Mouse (Mus musculus) heart, postnatal 0 days (tissue): ENCODE data around the gene Gpn3. TPM values are rescaled to one million over a fixed set of nuclear protein-coding genes. Genes with fewer than 3 reads are reported as not detected.

Experiments used
- ATAC-seq: fragments of 200-750 bp; cut with Nextera tagmentation; 2 replicates; pipeline ENCODE4 v1.8.0; 2017; ENCODE audit warnings: low read depth, moderate number of reproducible peaks, moderate library complexity; ENCODE audit not compliant: insufficient read depth
- DNase-seq: peaks from one replicate; pipeline ENCODE4 v3.0.0-alpha.2; 2016; ENCODE audit warnings: low spot score
- H3K27ac ChIP-seq: fragments of 300-500 bp; sonication (generic); 2 replicates; pipeline ENCODE4 v1.5.1; 2014; ENCODE audit warnings: low read depth, mild to moderate bottlenecking
- H3K27me3 ChIP-seq: fragments of 300-500 bp; sonication (generic); 2 replicates; pipeline ENCODE4 v1.6.1; 2014; ENCODE audit warnings: low read length, mixed read lengths; ENCODE audit not compliant: control insufficient read depth, insufficient read depth
- H3K36me3 ChIP-seq: fragments of 300-500 bp; sonication (generic); replicated peaks from 2 replicates; pipeline ENCODE4 v1.6.1; 2014; ENCODE audit warnings: low read length, mixed read lengths; ENCODE audit not compliant: control insufficient read depth, insufficient read depth
- H3K4me1 ChIP-seq: fragments of 300-500 bp; sonication (generic); 2 replicates; pipeline ENCODE4 v1.6.1; 2014; ENCODE audit warnings: antibody characterized with exemption; ENCODE audit not compliant: control insufficient read depth, insufficient read depth
- H3K4me2 ChIP-seq: fragments of 300-500 bp; sonication (generic); 2 replicates; pipeline ENCODE4 v1.6.1; 2014; ENCODE audit warnings: low read depth, mild to moderate bottlenecking, low read length, moderate library complexity
- H3K4me3 ChIP-seq: fragments of 300-500 bp; sonication (generic); 2 replicates; pipeline ENCODE4 v1.5.1; 2014; ENCODE audit warnings: low read depth, low read length
- H3K9ac ChIP-seq: fragments of 300-500 bp; sonication (generic); replicated peaks from 2 replicates; pipeline ENCODE4 v1.6.1; 2014; ENCODE audit warnings: low read depth, low read length, mixed read lengths
- H3K9me3 ChIP-seq: fragments of 300-500 bp; sonication (generic); replicated peaks from 2 replicates; pipeline ENCODE4 v1.6.1; 2016; ENCODE audit warnings: low read length; ENCODE audit not compliant: control insufficient read depth
- CTCF ChIP-seq: IDR thresholded peaks from 2 replicates; pipeline ENCODE4 v1.5.1; 2016; ENCODE audit warnings: antibody characterized with exemption, control low read depth, low read depth
- EP300 ChIP-seq: IDR thresholded peaks from 2 replicates; pipeline ENCODE4 v1.6.1; 2016; ENCODE audit warnings: antibody characterized with exemption, low read depth
- WGBS: fragments of 180-500 bp; shearing (Covaris S2); extraction: QIAGEN DNeasy Blood & Tissue Kit; methylation state at CpG from one replicate; pipeline ENCODE4 v1.1.7; 2014; 5-methylcytosine and 5-hydroxymethylcytosine counted together
- polyA plus RNA-seq: library from polyadenylated mRNA; unstranded; fragments of >200 nt; fragmentation: Nextera tagmentation; extraction: Ambion mirVana; gene quantifications from 2 replicates; pipeline ENCODE4 v1.2.1, GENCODE M21; 2015
- total RNA-seq: library from RNA; depleted of rRNA; stranded (reverse); fragments of >200 nt; gene quantifications from 2 replicates; pipeline ENCODE4 v1.2.3, GENCODE M21; 2014; ENCODE audit warnings: low replicate concordance; rRNA removed

Gene Gpn3
- total RNA-seq: 28.5 and 50.9 TPM in 2 replicates
- 42.9 and 48.7 TPM in 2 replicates for polyA plus RNA-seq

DNA sequence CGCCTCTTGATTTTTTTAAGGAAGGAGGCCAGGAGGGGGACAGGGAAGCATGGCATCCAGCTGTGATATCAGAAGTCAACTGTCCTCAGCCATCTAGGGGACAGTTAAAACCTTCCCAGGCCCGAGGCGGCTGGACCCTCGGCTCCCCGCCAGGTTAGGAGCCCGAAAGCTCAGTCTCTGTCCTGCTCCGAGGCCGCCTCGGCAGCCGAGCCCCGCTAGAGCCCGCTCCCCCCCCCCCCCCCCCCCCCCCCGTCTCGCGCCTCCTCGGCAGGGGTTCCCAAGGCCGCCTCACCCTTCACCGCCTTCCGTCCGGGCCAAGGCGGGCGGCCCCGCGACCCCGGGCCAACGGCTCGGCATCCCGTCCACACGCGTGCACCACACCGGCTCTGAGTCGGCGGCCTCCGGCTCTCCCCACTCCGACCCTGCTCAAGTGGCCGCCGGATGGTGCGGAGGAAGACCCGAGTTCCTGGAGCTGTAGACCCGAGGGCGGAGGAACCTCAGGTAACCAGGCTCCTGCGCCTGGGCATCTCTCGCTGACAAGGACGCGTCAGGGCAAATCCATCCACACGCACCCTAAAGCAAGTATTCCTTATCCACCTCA, at the start of gene Gpn3:
Gpn3 (plus strand) TSS at position 286 of the 601 bp plus-strand sequence.
- peak within 1 kb of the TSS; percentile 68 for H3K4me2 ChIP-seq
- no peaks in the 10 kb centered on the region for H3K27me3 ChIP-seq
- under 1% methylated on average over 27 of the region's 46 CpGs for WGBS
- H3K36me3 ChIP-seq: peaks cover 48% of the 10 kb centered on the region
- peak; percentile 50 for ATAC-seq
- no peaks in the 10 kb centered on the region for H3K9me3 ChIP-seq
- DNase-seq: peak; percentile 25
- TF ChIP-seq CTCF: no peak
- no peak for TF ChIP-seq EP300
- H3K4me1 ChIP-seq: no peaks in the 10 kb centered on the region
- H3K9ac ChIP-seq: peak within 1 kb of the TSS; percentile 64
- peak within 1 kb of the TSS; percentile 91 for H3K27ac ChIP-seq
- peak within 1 kb of the TSS; percentile 83 for H3K4me3 ChIP-seq

DNA sequence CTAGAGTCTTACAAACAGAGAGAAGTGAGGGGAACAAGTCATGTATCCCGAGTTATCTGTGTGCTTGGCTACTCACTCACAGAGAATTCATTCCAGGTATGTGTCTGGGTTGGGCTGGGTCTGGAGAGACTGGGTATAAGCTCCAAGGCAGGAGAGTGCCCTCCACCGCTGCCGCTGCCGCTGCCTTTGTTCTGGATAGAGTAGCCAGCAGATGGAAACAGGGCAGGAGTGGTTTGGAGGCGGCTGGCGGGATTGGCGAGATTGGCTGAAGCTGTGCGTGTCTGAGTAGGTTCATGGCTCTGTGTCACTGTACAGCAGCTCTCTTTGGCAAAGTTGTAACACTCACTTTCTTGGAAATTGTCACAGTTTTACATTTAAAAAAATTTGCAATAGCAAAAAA, 48.2 kb upstream of the Gpn3 start:
- H3K4me3 ChIP-seq: no peak overlapping the region
- H3K9me3 ChIP-seq: no peaks in the 10 kb centered on the region
- H3K4me2 ChIP-seq: no peak overlapping the region
- no peaks in the 10 kb centered on the region for H3K27me3 ChIP-seq
- DNase-seq: no peak
- H3K36me3 ChIP-seq: peaks cover 53% of the 10 kb centered on the region
- ATAC-seq: no peak
- peaks cover 17% of the 10 kb centered on the region for H3K4me1 ChIP-seq
- H3K9ac ChIP-seq: no peak overlapping the region
- WGBS: 43% methylated on average over 8 of the region's 8 CpGs
- H3K27ac ChIP-seq: peak overlapping the region; percentile 15; the same call in 1 of the 2 replicates
- TF ChIP-seq EP300 (no peak), CTCF (no peak)

DNA sequence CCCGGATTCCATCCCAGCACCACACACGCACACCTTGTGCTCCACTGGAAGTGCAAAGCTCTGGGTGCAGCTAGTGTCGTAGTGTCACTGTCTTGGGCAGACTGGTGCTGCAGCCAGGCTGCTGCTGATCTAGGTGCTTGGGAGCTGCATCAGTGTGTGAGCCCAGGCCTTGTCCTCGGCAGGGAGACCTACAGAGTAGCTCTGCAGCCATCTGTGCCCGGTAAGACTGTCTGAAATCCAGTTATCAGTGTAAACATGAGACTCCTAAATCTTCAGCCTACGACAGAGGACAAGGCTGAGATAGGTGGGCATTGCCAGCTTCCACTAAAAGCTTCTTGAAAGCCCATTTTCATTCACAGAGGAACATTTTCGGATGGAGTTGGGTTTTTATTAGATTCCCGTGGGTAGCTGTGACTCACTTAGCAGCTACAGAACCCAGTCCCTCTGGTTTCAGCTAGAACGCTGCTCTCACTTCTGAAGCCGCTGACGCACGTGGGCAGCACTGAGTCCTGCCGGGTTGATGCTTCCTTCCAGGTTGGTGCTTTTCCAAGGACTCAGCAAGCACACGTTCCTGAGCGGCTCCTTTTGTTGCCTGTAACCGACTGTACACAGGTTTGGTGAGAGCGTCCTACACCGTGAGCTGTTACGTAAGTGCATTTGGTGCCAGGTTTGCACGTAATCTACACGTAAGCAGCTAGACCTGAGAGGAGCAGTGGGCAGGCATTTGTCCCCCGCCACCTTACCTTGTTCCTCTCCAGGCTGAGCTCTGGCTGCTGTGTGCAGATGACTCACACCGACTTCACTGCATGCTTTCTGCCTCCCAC, 46.9 kb upstream of the Gpn3 start:
- ATAC-seq (no peak), DNase-seq (no peak)
- Histone ChIP-seq H3K9ac (no peak overlapping the region), H3K27me3 (no peaks in the 10 kb centered on the region), H3K27ac (no peak overlapping the region), H3K9me3 (no peaks in the 10 kb centered on the region), H3K4me1 (peaks cover 6% of the 10 kb centered on the region), H3K4me3 (no peak overlapping the region), H3K36me3 (peaks cover 54% of the 10 kb centered on the region), H3K4me2 (no peak overlapping the region)
- TF ChIP-seq CTCF: no peak
- 76% methylated on average over 23 of the region's 23 CpGs for WGBS

DNA sequence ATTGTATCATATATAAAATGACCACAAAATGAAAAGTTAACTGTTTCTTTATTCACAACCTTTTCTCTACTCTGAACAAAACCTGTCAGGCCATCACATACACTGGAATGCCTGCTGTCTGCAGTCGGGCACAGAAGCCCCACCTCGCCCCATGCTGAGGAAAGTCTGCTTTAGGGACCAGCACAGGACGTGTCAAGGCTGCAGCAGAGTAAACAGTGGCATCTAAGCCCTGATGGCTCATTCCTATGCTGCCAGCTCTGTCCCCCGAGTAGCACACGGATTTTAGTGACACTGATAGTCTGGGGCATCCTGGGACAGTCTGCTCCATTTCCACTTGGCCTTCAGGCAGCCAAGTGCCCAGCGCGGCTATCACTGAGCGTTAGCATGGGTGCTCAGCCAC, 46.2 kb upstream of the Gpn3 start:
- Histone ChIP-seq H3K27ac (no peak overlapping the region), H3K9me3 (no peaks in the 10 kb centered on the region), H3K36me3 (peaks cover 47% of the 10 kb centered on the region), H3K4me2 (no peak overlapping the region), H3K27me3 (no peaks in the 10 kb centered on the region), H3K4me1 (peaks cover 2% of the 10 kb centered on the region; the same call in 1 of the 2 replicates), H3K9ac (no peak overlapping the region), H3K4me3 (no peak overlapping the region)
- ATAC-seq (peak; percentile 34), DNase-seq (no peak)
- 77% methylated on average over 8 of the region's 8 CpGs for WGBS
- TF ChIP-seq EP300 (no peak), CTCF (no peak)

DNA sequence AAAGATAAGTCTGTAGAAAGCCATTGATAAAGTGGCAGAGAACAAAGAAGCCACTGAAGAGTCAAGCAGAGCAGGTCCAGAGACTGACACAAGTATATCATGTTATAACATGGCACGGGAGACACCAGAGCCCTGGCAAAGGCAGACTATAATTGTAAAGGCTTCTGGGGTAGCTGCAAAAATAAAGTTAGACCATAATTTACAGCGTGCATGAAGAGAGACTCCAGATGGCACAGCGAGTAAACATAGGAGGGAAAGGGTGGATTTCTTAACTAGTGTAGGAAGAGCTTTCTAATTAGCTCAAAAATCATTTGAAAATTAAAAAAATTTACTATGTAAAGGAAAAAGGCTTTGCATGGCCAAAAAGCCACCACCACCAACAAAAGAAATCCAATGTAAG, 44.4 kb upstream of the Gpn3 start:
- 88% methylated on average over 3 of the region's 3 CpGs for WGBS
- Histone ChIP-seq H3K9ac (no peak overlapping the region), H3K9me3 (no peaks in the 10 kb centered on the region), H3K4me1 (no peaks in the 10 kb centered on the region), H3K36me3 (peaks cover 32% of the 10 kb centered on the region; the same call in 1 of the 2 replicates), H3K4me3 (no peak overlapping the region), H3K4me2 (no peak overlapping the region), H3K27me3 (no peaks in the 10 kb centered on the region), H3K27ac (no peak overlapping the region)
- DNase-seq (no peak), ATAC-seq (no peak)
- TF ChIP-seq CTCF: no peak
